Mouse (Mus musculus): Measurements from ENCODE around the gene Ptbp3.
"Not testable (repeated sequence)": the region's sequence is repeated elsewhere in the genome, so short reads cannot be mapped to it uniquely, and the experiment has no call there.

Ptbp3 gene

DNA sequence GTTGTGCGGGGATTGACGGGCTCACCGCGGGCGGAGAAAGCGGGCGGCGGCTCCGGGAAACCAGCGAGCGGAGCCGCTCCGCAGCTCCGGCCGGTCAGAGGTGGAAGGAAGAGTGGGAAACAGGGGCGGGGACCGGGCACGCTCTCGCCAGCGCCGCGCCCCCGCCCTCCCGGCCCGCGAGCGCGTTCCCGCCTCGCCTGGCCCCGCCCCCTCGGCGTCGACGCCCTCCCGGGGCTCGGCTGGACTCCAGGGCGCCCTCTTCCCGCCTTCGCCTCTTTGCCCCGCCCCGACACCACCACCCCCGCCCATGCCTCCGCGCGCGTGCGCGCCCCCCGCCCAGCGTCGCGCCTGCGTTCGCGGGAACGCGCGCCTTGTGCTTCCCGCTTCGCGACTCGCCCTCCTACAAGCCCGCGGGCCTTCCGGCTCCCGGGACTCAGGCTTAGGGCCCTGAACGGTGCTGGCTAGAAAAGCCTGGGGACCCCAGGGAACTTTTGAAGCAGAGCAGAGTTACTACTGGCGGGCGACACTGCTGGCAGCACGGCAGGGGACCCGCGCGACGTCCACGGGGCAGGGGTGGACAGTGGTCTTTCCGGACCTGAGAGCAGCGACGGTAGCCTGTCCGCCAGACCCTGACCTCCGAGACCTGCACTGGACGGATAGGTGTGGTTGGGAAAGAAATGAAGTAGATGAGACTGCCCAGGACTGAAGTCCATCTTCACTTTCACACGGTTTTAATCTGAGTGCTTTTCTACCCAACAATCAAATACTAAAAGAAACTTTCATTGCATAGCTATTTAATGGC is at the start of gene Ptbp3:
Ptbp3 (minus strand) TSS at position 190 of the 802 bp plus-strand sequence.
- DNase-seq: peak; percentile 92 to 97

- no peak for DNase-seq
Observed at GRCm38 (mm10) chr4:59596556-59596955, 47.4 kb upstream of the Ptbp3 start.

DNA sequence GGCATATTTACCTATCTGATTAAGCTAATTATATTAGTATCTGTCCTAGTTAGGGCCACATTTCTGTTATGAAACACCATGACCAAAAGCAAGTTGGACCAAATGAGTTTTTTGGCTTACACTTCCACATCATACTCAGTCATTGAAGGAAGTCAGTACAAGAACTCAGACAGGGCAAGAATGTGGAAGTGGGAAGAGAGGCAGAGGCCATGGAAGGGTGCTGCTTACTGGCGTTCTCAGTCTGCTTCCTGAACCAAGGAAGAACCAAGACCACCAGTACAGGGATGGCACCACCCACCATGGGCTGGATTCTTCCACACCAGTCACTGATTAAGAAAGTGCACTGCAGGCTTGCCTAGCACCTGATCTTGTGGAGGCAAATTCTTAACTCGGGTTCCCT is 45.5 kb upstream of the Ptbp3 start:
- no peak for DNase-seq

- DNase-seq: no peak
Observed at GRCm38 (mm10) chr4:59587872-59588226, 38.7 kb upstream of the Ptbp3 start.

DNA sequence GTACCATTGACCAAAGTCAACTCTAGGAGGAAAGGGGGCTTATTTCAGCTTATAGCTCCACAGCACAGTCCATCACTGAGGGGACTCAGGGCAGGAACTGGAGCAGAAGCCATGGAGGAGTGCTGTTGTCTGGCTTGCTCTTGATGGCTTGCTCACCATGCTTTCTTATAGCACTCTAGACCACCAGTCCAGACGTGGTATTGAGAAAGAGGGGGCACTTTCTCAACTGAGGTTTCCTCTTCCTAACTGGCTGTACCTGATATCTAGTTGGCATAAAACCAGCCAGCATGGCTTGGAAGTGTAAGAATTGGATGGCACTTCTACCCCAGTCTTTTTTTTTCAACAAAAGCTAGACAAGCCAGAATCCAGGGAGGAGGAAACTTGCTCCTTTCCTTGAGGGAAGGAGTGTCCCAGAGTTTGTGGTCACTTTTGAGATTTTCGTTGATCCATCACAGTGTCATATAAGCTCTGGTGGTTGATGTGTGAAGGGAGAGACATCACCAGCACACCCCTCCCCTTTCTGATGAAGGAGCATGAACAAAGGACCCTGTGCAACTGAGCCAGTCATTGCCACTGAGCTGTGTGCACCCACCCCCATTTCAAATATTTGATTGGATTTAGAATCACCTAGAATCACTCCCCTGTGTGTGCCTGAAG is 38.2 kb upstream of the Ptbp3 start:
- DNase-seq: no peak

GRCm38 (mm10) chr4:59585097-59585496 is 35.9 kb upstream of the Ptbp3 start:
- DNase-seq: peak; percentile 82 to 92

- DNase-seq: peak in 1 of 2 experiments; percentile 21
Observed at GRCm38 (mm10) chr4:59582186-59582585, 33.0 kb upstream of the Ptbp3 start.

DNA sequence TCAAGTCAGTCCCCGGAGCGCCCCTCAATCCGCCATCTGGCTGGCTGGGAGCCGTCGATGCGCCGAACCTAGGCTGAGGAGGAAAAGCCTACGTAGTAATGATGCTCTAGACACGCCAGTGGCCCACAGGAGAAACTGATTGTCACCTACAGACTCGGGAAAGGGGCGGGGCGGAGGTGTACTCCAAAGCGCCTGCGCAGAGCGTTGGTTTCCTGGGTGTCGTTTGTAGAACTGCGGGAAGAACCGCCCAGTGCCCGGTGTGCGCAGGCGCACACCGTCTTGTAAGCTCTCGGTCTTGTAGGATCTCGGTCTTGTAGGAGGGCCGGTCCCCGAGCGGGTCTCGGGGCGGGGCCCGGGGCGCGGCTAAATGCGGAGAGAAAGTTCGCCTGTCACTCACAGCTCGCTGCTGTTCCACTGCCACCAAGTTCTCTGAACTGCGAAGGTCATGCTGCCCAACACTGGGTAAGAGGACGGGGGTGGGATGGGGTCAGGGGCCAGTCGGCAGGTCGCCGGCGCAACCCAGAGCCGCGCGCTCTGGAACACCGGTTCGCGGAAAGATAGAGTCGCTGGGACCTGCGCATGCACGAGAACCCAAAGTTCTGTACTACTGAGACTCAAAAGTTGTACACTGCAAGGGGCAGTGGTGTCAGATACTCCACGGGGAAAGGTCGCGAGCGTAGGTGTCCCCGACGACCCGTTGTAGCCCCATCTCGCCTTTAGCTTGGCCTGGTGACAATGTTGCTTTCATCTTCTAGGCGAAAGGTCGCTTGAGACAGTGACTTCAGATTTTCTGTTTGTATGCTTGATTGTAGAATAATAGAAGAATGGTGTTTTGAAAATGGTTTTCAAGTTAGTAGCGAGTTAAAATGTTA is 32.4 kb upstream of the Ptbp3 start, which contains the start of gene Hsdl2:
Hsdl2 (plus strand) TSS at position 250 of the 872 bp plus-strand sequence.
- peak; percentile 99 to 100 for DNase-seq

GRCm38 (mm10) chr4:59580495-59581281 is 31.5 kb upstream of the Ptbp3 start:
- DNase-seq: peak in 1 of 2 experiments; percentile 34

GRCm38 (mm10) chr4:59575184-59575958 is 26.2 kb upstream of the Ptbp3 start:
- DNase-seq: no peak

DNA sequence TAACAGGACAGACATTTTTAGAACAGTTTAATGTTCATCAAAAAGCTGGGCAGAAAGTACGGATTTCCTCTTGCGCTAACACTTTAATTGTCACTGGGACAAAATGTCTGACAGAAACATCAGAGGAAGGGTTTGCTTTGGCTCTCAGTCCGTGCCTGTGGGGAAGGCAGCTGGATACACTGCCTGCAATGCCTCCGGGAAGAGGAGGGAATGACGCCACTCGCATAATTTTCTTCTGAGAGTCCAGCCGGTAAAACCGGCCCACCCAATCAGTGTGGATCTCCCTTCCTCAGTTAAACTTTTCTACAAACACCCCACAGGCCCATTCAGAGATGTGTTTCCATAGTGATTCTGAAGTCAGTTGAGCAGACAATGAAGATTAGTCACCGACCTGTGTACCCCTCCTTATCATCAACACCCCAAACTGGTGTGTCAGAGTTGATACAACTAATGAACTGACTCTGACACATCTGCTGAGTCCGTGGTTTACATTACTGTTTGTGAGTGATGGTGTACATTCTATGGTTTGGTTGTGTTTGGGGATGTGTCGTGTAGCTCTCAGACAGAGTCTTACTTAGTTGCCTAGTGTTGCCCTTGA is 23.5 kb upstream of the Ptbp3 start:
- DNase-seq: no peak

DNA sequence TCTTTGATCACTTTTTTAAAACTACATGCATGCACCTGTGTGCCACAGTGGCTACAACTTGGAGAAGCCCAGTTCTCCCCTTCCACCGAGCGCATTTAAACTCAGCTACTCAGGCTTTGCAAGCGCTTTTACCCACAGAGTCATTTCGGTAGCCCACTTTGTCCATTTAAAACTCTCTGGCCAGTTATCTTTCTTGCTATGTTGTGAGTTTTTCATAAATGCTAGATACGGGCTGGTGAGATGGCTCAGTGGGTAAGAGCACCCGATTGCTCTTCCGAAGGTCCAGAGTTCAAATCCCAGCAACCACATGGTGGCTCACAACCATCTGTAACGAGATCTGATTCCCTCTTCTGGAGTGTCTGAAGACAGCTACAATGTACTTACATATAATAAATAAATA is 21.4 kb upstream of the Ptbp3 start:
- not testable (repeated sequence) for DNase-seq

DNA sequence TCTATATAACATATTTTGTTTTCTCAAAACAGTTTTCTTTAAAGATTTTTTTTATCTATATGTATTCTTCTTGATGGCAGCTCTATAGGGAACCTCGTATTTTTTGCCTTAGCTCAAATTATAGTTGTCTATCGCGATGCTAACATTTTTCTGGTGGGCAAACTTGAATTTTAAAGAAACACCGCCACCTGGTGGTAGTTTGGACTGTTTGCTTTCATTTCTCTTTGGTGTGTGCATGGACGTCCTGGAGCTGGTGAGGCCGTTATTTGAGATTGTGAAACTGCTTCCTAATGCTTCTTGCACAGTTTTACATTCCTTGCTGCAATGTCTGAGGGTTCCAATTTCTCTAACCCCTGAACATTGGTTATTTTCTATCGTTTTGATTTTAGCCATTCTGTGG is 20.4 kb upstream of the Ptbp3 start:
- peak; percentile 80 to 83 for DNase-seq

DNA sequence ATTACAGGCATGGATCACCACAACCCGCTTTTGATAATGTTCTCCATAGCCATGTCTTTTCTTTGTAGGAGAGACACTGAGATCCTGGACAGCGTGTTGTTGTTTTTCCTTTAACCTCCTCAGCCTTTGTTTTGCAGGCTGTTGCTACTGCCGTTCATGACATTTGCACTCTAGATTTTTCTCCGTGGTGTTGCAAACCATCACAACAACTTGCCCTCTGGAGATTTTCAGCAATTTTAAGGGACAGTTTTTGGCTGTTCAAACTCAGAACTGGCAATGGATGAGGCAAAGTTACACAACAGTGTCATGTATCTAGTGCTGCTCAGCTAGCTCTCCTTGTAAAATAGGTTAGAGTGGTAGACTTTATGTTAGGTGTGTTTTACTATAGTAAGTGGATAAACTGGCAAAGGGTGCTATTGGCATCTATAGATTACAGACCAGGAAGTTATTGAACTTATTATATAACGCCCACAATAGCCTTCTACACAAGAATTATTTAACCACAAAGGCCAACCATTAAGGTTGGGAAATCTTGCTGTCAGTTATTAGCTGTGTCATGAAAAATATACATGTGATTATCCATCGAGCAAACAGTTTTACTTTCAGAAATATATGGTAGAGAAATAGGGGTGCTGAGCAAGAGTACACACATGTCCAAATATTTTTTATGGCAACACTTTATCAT is 18.6 kb upstream of the Ptbp3 start:
- DNase-seq: no peak

GRCm38 (mm10) chr4:59565571-59566188 is 16.5 kb upstream of the Ptbp3 start:
- DNase-seq: no peak

- DNase-seq: no peak
Observed at GRCm38 (mm10) chr4:59564128-59564527, 15.0 kb upstream of the Ptbp3 start.

GRCm38 (mm10) chr4:59560141-59560540 is 11.0 kb upstream of the Ptbp3 start:
- DNase-seq: no peak

GRCm38 (mm10) chr4:59558096-59558720 is 9.0 kb upstream of the Ptbp3 start:
- DNase-seq: peak; percentile 69 to 85

DNA sequence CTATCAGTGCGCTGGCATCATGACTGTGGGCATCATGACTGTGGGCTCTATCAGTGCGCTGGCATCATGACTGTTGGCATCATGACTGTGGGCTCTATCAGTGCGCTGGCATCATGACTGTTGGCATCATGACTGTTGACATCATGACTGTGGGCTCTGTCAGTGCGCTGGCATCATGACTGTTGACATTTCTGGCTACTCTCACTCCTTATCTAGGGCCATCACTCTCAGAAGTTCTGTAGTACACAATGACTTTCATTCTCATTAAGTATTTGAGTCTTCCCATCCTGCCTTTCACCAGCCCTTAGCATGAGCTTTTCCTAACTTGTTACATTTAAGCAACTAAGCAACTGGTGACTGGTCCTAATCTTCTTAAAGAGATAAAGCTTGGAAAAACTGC is 8.2 kb upstream of the Ptbp3 start:
- not testable (repeated sequence) for DNase-seq

DNA sequence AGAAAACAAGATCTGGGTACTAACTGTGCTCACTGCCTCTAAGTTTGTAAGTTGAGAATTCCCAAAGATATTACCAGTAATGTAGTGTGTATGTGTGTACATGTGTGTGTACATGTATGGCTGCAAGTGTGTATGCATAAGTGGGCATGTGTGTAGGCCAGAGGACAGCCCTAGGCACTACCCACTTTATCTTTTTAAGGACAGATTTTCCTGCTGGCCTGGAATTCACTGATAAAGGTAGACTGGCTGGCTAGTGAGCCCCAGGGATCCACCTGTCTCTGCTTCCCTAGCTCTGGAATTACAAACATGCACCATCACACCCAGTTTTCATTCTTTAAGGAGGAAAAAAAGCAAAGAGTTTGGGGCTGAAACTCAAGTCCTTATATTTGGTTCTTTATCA is 6.0 kb upstream of the Ptbp3 start:
- no peak for DNase-seq
